Mouse (Mus musculus): ENCODE data around the gene Cdk9.

The Cdk9 gene

DNA sequence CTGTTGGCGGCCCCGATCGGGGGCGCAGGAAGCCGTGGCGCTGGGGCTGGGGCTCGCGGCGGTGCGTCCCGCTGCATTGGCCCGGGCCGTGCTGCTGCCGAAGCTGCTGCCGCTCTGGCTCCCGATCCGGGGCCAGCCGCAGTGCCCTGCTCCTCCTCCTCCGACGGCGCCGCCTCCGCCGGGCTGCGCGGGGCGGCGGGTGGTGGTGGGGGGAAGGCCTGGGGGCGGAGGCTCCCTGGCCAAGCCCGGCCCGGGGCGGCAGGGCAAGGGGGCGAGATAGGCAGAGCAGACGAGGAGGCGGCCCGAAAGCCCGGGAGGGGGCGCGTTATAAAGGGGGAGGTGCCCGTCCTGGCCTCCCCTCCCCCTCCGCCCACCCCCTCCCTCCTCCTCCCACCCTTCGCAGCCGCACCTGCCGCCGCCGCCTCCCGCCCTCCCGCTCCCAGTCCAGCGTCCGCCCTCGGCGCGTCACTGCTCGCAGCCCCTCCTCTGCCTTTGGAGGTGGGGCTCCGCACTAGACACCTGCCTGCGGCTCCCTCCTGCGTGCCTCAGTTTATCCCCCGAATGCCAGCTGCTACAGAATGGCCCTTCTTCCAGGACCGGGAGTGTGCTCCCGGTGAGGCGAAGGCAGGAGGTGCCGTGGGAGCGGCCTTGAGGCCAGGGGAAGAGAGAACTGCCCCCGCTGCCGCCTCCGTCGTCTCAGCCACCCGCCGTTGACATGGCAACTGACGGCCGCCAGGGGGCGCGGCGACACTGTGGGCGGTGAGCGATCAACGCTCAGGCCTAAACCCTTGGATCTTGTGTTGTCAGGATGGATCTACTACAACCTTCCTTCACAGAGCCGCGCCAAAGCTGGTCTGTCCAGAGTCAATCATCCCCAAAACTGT, at the start of gene Cdk9:
Gene Cdk9, minus strand, starts transcription at position 143 of the 884 bp plus-strand sequence.
- peak; percentile 91 to 95 for DNase-seq (ENCODE audit: low spot score in 2 of 2)

DNA sequence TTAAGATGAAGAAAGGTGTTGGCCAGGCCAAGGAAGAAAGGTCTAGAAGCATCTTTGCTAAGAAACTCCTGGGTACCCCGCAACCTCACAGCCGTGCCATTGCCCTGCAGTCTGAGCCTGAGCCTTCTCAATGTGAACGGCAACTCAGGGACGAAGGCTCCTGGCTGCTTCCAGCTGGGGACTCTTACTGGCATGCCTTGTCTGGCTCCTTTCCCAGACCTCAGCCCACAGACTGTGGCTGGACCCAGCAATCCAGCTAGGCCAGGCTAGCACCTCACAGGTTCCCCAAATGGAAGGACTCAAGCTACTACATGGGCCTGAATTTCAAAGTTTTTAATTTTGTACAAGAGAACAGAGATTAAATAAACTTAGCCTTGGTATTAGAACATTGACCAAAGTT, 49.0 kb upstream of the Cdk9 start:
- DNase-seq (ENCODE audit: low spot score in 2 of 2) = no peak

DNA sequence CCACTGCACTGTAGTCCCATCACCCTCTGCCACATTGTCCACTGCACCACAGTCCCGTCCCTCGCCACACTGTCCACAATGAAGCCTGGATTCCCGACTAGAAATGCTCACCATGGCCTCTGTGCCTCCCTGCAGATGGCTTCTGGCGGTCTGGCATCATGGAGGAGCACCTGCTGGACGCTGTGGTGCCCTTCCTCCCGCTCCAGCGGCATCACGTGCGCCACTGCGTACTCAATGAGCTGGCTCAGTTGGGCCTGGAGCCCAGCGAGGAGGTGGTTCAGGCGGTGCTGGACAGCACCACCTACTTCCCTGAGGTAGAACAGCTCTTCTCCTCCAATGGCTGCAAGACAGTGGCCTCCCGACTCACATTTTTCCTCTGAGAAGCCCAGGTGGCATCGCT, 48.5 kb upstream of the Cdk9 start:
- no peak for DNase-seq (ENCODE audit: low spot score in 2 of 2)

DNA sequence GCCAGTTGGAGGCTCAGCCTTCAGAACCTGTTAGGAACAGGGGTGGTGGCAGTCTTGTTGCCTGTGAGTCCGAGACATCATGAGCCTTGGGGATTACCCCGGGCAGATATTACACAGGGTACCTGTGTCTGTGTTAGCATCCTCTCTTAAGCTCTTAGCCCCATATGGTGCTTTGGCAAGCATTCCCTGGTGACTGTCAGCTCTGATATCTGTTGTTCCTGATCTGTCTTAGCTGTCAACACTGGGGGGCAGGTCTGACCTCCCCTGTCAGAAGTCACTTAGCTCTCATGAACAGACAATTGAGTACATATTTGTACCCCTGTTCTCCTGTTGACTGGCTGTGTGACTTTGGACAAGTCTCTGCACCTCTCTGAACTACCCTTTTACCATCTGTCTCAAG, 46.1 kb upstream of the Cdk9 start:
- DNase-seq (ENCODE audit: low spot score in 2 of 2) = no peak

DNA sequence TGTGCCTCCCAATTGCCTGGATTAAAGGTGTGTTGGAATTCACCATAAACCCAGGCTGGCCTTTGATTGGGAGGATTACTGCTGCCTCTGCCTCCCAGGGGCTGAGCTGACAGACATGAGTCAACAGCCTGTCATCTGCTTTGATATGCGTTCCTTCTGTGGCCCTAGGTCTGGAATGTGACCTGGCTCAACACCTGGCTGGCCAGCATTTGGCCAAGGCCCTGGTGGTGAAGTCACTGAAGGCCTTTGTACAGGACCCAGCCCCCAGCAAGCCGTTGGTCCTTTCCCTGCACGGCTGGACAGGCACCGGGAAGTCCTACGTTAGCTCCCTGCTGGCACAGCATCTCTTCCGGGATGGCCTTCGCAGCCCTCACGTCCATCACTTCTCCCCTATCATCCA, 45.6 kb upstream of the Cdk9 start:
- no peak for DNase-seq (ENCODE audit: low spot score in 2 of 2)

DNA sequence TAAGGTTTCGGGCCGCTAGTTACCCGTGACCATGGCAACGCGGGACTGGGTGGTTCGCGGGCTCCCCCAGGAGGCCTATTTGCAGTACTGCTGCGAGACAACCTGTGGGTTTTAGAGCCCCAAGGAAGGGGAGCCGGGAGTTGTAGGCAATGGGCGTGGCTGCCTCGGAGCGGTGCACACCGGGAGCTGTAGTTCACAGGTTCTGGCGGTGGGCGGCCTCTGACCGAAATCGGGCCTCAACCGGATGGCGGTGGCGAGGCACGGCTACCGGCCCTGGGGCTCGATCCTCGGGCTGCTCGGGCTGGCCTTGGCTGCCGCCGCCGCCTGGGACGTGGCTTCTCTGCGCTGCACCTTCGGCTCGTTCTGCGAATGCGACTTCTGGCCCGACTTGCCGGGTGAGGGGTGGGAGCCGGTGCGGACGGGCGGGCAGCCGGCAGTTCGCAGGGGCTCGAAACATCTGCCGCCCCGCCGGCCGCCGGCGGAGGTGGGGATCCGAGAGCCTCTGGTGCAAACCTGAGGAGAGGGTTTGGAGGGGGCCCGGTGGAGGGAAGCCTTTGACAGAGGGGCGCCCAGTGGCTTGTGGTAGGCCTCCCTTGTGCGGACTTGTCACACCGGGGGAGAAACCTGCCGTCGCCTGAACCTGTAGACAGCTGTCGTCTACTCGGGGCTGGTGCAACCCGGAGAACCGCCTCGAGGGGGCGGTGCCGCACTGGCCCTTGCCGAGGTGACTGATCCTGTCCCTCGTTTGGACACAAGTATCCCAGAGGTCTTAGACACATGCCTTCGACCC, 44.4 kb upstream of the Cdk9 start, which contains the start of gene Tor2a:
Gene Tor2a, plus strand, starts transcription at position 179 of the 790 bp plus-strand sequence.
- DNase-seq (ENCODE audit: low spot score in 2 of 2) = peak; percentile 98

DNA sequence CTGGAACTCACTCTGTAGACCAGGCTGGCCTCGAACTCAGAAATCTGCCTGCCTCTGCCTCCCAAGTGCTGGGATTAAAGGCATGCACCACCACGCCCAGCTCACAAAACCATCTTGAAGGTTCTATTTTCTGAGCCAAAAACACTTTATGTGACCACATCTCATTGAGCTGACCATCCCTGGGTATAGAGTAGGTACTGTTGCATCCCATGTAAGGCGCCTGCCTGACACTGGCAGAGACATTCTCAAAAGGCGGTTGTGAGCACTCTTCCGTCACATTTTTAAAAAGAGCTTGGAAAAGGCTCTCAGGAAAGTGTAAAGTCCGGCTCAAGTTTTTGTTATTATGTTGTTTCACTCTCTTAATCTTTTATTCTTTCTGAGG, 43.8 kb upstream of the Cdk9 start:
- DNase-seq (ENCODE audit: low spot score in 2 of 2) = no peak

DNA sequence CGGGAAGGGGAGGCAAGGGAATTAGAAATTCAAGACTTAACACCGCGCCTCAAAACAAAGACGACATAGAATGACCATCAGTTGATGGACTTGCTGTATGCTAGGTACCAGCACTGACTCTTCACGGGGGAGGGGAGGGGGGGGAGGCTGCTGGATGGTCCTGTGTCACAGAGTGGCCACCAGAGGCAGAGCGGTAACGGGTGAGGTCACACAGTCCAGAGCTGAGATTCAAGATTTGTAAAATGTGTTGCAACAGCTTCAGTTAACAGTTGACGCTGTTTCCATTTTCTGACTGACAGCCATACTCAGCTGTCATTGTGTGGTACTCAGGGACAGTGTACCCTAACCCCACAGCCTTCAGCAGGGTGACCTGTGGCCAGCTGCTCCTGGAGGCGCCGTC, 39.3 kb upstream of the Cdk9 start:
- no peak for DNase-seq (ENCODE audit: low spot score in 2 of 2)

DNA sequence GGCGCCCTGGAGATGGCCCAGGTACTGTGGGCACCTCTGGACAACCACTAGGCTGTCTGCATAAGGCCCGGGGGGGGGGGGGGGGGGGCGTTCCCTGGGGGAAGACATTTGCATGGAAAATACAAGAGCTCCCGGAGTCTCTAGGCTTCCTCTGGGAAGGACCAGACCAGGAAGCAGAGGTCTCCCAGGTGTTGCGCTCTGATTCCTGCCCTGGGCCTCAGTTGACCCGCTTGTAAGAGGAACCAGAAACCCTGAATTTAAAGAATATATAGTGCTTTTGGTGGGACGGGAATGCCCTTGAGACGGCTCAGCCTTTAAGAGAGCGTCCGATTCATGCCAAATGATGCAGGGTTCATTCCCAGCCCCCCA, 38.8 kb upstream of the Cdk9 start:
- DNase-seq (ENCODE audit: low spot score in 2 of 2) = no peak

DNA sequence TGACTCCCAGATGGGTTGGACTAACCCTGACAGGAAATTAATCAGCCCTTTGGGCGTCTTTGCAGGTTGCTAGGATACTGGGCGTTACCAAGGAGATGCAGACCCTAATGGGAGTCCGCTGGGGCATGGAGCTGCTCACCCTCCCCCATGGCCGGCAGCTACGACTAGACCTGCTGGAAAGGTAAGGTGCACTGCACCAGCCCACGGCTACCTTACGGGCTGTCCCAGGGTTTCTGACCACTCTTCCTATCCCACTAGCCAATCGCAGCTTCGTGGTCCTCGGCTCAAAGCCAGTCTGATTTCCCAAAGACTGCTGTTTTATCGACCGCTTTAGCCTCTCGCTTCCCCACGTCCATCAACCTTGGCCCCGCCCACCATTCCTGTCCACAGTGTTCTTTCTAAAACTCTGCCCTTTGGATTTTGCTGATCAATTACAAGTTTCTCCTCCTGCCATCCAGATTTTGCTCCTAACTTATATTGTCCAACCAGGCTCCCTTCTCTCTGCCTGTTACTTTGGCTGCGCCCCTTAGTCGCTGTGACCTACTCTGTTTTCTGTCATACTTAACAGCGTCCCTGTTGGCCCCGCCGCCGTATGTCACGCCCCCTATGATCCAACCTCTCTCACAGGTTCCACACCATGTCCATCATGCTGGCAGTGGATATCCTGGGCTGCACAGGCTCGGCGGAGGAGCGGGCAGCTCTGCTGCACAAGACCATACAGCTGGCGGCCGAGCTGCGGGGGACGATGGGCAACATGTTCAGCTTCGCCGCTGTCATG, 38.2 kb upstream of the Cdk9 start:
- DNase-seq (ENCODE audit: low spot score in 2 of 2) = peak in 1 of 2 experiments; percentile 47

DNA sequence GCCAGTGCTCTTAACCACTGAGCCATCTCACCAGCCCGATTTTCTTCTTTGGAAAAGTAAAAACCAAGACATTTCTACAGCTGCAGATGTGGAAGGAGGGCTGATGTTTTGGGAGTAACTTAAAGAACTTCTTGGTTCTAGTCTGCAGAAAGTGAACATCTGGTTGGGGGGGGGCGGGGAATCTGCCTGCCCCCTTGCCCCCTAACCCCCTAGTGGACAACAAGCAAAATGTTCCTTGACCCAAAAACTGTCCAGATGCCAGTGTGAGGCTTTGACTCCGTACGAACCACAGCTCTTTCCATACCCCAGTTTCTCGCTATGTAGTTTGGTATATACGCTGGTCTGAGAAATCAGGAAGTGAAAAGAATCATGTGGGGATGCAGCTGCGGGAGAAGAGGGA, 37.3 kb upstream of the Cdk9 start:
- no peak for DNase-seq (ENCODE audit: low spot score in 2 of 2)

DNA sequence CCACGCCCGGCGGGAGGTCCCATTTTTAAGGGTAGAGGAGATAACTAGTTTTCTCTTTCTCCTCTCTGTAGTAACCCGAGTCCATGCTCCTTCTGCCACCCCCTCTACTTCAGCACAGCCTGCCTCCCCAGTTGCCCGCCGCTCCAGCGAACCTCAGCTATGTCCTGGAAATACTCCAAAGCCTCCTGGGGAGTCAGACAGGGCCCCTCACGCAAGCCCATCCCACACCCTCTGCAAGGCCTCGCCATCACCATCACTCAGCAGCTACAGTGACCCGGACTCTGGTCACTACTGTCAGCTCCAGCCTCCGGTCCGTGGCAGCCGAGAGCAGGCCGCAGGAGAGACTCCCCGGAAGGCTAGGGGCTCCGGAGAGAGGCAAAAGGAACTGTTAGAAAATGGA, 36.2 kb upstream of the Cdk9 start:
- no peak for DNase-seq (ENCODE audit: low spot score in 2 of 2)

DNA sequence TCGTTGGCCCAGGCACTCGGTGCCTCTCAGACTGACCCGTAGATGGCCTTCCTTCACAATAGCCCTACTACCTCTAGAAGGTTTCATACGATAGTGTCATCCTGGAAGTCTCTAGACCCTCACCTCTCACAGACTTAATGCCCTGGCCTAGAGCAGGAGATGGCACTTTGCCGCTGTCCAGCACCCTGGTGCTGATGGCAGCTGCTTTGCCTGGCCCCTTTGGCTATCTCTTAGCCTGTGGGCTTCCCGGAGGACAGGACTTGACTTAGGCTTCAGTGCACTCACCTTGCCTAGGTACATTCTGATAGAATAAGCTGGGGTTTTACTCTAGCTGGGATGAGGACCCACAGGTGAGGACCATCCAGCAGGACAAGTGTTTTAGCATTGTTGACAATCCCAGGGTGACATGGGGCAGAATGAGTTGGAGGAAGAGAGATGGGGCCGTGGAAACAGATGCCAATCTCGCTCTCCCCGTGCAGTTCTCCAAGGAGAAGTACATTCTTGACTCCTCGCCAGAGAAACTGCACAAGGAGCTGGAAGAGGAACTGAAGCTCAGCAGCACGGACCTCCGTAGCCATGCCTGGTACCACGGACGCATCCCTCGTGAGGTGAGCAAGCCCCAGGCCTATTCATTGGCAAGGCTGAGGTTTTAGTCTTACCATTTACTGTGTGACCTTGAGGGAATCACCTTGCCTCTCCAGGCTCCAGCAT, 31.6 kb upstream of the Cdk9 start:
- DNase-seq (ENCODE audit: low spot score in 2 of 2) = no peak

DNA sequence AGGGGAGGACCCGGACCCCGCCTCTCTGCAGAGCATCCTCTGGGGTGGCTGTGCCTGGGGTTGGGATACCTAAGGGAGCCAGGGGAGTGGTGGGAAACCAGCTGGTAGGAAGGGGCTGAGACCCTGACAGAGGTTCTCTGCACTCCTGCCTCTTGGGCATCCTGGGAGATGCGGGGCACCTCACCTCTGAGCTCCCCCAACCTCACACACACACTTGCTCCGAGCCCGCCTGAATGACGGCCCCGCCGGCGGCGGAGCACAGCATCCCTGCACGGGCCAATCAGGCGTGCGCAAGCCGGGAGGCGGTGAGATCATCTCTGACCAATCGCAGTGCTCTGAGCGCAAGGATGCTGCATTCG, 29.3 kb upstream of the Cdk9 start:
- DNase-seq (ENCODE audit: low spot score in 2 of 2) = no peak

DNA sequence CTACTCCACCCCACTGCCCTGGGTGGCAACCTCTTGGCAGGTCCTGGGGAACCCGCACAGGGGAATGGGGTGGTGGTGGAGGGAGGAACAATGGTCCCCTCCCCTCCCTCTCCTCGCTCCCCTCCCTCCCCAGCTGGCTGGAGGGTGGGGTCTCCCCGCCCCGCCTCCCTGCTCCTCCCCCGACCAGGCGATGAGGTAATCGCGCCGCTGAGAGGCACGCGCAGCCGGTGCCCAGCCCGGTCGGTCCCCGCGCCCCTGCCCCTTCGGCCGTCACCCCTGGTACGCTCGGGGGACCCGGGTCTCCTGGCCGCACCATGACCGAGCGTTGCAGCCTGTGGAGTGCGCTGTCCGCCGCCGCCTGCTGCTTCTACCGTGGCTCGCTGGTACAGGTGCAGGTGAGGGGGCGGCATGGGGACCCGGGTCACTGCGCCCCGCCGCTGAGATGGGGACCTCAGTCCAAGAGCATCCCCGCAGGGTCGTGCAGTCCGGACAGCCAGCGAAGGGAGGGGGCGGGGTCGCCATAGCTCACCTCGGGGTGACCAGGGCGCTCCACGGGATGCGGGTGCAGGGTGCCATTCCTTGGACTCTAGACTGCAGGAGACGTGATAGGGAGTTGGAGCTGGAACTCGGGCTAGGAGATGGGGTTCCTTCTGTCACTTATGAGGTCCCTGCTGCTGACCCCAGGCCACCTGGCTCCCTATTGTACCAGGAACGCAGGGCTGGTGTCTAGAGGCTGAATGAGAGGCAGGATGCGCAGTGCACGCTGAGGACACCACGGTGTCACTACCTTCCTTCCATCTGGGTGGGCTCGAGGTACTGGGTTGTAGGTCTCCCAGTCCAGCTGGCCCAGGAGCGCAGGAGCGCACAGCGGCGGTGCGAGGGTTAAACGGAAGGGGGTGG, 28.6 kb upstream of the Cdk9 start:
- peak in 1 of 2 experiments; percentile 30 for DNase-seq (ENCODE audit: low spot score in 2 of 2)

DNA sequence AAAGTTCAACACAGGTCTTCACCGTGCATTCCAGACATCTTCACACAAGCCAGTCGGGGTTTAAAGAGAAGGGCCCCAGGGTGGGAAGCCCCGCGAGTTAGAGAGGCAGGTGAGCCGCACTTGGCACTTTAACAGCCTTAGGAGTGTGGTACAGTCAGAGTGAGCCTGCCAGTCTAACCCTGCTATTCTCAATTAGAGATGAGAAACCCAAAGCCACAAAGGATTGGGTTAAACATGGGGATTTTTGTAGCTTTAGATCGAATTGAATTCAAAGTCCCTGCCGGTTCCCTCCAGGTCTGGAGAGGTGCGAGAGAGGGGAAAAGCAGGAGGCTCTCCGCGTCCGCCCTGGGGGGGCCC, 28.0 kb upstream of the Cdk9 start, which contains the start of gene 6330409D20Rik:
Gene 6330409D20Rik, minus strand, starts transcription at position 101 of the 357 bp plus-strand sequence.
- DNase-seq (ENCODE audit: low spot score in 2 of 2) = no peak

DNA sequence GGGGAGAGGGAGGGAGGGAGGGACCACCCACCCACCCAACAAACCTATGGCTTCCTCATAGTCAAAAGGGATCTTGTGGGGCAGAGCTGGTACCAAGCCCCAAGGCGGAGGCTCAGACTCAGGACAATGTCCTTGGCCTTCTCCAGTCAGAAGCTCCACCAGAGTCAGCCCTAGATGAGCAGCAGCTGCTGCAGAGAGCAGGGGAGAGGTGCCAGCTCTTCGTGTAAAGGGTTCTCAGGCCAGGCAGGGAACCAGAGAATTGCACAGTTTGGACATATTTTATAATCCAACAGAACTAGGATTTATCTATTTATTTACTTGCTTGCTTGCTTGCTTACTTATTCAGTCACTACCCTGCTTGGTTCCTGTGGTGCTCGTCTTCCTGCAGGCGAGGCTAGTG, 26.4 kb upstream of the Cdk9 start:
- DNase-seq (ENCODE audit: low spot score in 2 of 2) = no peak

DNA sequence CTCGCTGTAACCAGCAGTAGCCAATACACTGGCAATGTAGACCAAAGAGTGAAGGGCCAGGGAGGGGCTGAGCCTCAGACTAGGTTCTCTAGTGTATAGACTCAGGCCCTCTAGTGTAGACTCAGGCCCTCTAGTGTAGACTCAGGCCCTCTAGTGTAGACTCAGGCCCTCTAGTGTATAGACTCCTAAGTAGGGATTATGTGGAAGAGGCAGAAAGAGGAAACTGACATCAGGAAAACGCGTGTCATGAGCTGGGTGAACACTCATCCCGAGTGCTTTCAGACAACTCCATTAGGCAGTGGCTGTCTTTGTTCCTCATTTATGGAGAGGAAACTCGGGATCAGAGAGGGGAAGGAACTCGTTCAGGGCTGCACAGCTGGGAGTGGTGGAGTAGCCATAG, 24.1 kb upstream of the Cdk9 start:
- no peak for DNase-seq (ENCODE audit: low spot score in 2 of 2)

DNA sequence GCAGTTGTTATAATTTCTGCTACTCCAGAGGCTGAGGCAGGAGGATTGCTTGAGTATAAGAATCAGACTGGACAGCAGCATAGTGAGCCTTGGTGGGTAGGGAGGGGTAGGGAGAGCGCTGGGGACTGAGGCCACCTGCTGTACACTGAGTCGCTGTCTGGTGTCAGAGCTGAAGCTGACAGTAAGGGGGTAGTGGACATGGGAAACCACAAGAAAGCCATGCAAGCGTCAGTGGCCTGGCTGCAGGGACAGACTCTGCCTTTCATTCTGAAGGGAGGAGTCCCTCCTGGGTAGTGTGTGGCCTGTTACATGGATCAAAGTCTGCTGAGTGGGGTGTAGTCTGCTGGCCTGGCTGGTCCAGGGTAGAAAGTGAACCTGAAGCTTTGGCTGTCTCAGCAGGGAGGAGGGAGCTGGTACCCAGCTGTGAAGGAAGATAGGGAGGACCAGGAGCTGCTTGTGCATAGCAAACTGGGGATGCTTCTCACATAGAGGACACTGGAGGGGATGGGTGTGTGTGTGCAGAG, 23.5 kb upstream of the Cdk9 start:
- DNase-seq (ENCODE audit: low spot score in 2 of 2) = no peak

DNA sequence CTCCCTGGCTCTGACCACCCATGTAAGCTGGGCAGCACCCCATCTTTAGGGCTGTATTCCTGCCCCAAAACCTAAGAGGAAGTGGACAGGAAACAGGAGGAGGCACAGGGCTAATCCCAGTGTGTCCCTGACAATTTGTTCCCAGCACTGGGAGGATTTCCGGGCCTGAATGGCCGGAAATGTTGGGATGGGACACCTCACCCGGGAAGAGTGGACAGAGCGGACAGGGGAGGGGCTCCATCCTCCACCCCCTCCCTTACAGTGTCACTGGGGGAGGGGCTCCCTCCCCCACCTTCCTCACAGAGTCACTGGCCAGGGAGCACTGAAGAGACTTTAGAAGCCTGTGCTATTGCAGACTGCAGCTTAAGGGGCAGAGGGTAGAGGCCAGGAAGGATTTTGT, 22.1 kb upstream of the Cdk9 start:
- peak; percentile 84 to 94 for DNase-seq (ENCODE audit: low spot score in 2 of 2)

Measured in heart, adult 9 months (tissue).